Mouse (Mus musculus) hindbrain, embryonic 15.5 days (tissue): ENCODE measurements around the gene Ccdc33. TPM values are rescaled to one million over a fixed set of nuclear protein-coding genes. Genes with fewer than 3 reads are reported as not detected.

Source experiments
- ATAC-seq: fragments of 200-750 bp; cut with Nextera tagmentation; 2 replicates; pipeline ENCODE4 v1.8.0; 2017; ENCODE audit warnings: low read depth, moderate number of reproducible peaks, moderate TSS enrichment; ENCODE audit not compliant: low FRiP score
- H3K27ac ChIP-seq: fragments of 300-500 bp; sonication (generic); replicated peaks from 2 replicates; pipeline ENCODE4 v1.5.1; 2015; ENCODE audit warnings: mild to moderate bottlenecking, inconsistent platforms
- H3K27me3 ChIP-seq: fragments of 300-500 bp; sonication (generic); 2 replicates; pipeline ENCODE4 v1.6.1; 2015; ENCODE audit warnings: control low read depth, inconsistent platforms
- H3K36me3 ChIP-seq: fragments of 300-500 bp; sonication (generic); 2 replicates; pipeline ENCODE4 v1.6.1; 2015; ENCODE audit warnings: control low read depth, inconsistent platforms
- H3K4me1 ChIP-seq: fragments of 300-500 bp; sonication (generic); replicated peaks from 2 replicates; pipeline ENCODE4 v1.6.1; 2015; ENCODE audit warnings: control low read depth, inconsistent platforms
- H3K4me2 ChIP-seq: fragments of 300-500 bp; sonication (generic); 2 replicates; pipeline ENCODE4 v1.6.1; 2015; ENCODE audit warnings: moderate library complexity, mild to moderate bottlenecking, inconsistent platforms
- H3K4me3 ChIP-seq: fragments of 300-500 bp; sonication (generic); 2 replicates; pipeline ENCODE4 v1.5.1; 2015; ENCODE audit warnings: mild to moderate bottlenecking, inconsistent platforms
- H3K9ac ChIP-seq: fragments of 300-500 bp; sonication (generic); 2 replicates; pipeline ENCODE4 v1.6.1; 2015; ENCODE audit warnings: inconsistent platforms
- H3K9me3 ChIP-seq: fragments of 300-500 bp; sonication (generic); 2 replicates; pipeline ENCODE4 v1.6.1; 2016; ENCODE audit warnings: control low read depth, inconsistent platforms
- WGBS: fragments of 180-500 bp; shearing (Covaris S2); methylation state at CpG from one replicate; pipeline ENCODE4 v1.1.7; 2015; 5-methylcytosine and 5-hydroxymethylcytosine counted together
- polyA plus RNA-seq: library from polyadenylated mRNA; unstranded; fragments of >200 nt; fragmentation: Nextera tagmentation; extraction: Ambion mirVana; gene quantifications from 2 replicates; pipeline ENCODE4 v1.2.1, GENCODE M21; 2015

Gene Ccdc33
- polyA plus RNA-seq, 1 experiment from 2014 or later: 0.38 TPM

DNA sequence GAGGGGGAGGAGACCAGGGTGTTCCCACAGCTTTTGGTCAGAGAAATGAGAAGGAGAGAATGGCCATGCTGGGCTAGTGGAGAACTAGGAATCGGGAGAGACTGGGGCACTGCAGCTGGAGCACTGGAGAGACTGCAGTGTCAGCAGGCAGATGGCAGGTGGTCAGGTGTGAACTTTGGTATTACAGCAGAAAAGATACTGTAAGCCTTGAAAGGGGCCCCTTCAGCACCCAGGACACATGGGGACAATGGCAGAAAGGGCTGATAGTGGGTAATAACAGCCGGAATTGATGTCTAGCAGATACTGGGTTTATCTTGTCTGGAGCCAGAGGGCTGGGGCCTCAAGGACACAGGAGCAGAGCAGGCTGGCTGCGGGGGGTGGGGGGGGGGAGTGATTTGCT, 139.8 kb downstream of the Ccdc33 start:
- no peaks in the 10 kb centered on the region for H3K4me1 ChIP-seq
- ATAC-seq: no peak
- no peak overlapping the region for H3K4me2 ChIP-seq
- WGBS: 82% methylated on average over 3 of the region's 3 CpGs
- no peak overlapping the region for H3K27ac ChIP-seq
- H3K9ac ChIP-seq: no peak overlapping the region
- H3K4me3 ChIP-seq: no peak overlapping the region
- H3K9me3 ChIP-seq: no peaks in the 10 kb centered on the region
- no peaks in the 10 kb centered on the region for H3K27me3 ChIP-seq
- H3K36me3 ChIP-seq: no peaks in the 10 kb centered on the region

Other genes starting within 250 kb of the Ccdc33 start
- gene Ubl7, start 207.8 kb downstream of the Ccdc33 start, polyA plus RNA-seq: 164 and 172 TPM in 2 replicates
- 2.5 and 3.7 TPM in 2 replicates for gene Sema7a, start 178.7 kb downstream of the Ccdc33 start, polyA plus RNA-seq
- 1.4 and 2.3 TPM in 2 replicates for gene Cyp11a1, start 112.4 kb downstream of the Ccdc33 start, polyA plus RNA-seq
- gene Stra6, start 55.0 kb downstream of the Ccdc33 start, polyA plus RNA-seq: 16.0 and 17.5 TPM in 2 replicates
- gene Islr, start 85.5 kb upstream of the Ccdc33 start, polyA plus RNA-seq: 37.1 and 44.2 TPM in 2 replicates
- 20.1 and 27.6 TPM in 2 replicates for gene Islr2, start 85.5 kb upstream of the Ccdc33 start, polyA plus RNA-seq
- 4.3 and 5.2 TPM in 2 replicates for gene Pml, start 131.0 kb upstream of the Ccdc33 start, polyA plus RNA-seq
- 123 and 126 TPM in 2 replicates for gene Stoml1, start 134.3 kb upstream of the Ccdc33 start, polyA plus RNA-seq
- 10.3 and 10.7 TPM in 2 replicates for gene Loxl1, start 194.4 kb upstream of the Ccdc33 start, polyA plus RNA-seq